Mouse (Mus musculus): Measurements from ENCODE around the gene Bub1.

Gene Bub1

DNA sequence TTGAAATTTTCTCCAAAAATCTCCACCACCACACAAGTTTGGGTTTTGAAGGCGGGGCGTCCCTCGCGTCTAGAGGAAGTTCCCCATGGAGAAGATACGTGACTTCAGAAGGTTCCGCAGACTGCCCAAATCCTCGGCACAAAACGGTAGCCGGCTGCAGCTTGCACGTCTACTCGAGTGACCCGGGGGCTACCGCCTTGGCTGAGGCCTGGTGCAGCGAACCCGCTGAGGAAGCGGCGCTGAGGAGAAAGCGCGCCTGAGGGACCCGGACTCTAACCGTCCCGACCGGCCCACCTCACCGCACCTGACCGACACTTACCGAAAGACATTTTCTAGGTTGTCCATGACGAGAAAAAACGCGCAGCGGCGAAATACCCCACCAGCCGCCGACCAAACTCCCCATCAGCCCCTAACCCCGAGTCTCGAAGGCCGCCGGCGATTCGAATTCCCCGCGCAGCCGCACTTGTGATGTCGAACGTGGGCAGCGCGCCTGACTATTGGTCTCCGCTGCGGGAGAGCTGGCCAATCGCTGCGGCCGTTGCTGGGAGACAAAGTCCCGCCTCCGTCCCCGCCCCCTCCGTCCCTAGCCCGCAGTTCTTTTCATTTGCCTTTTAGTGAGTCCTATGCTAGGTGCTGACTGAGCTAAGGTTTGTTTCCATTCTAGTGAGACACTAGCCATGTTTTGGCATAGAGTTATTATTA, at the start of gene Bub1:
Gene Bub1, minus strand, starts transcription at position 465 of the 702 bp plus-strand sequence.
- peak; percentile 96 for DNase-seq (ENCODE audit: low spot score)

DNA sequence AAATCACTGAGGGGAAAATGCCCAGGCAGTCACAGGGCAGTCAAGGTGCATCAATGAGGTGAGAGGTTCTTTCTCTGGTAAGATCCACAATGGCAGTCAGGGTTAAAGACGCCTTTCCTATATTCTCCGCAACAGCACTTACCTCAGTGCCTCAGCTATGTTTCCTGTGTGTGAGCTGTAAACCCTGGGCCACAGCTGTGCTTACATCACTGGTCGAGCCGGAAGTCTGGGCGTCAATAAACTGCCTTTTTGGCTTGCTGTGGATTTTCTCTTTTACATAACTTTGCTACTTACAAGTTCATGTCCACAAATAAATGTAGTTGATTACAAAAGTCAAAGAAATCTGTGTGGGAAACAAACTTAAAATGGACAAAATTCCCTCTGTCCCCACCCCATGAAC, 49.4 kb upstream of the Bub1 start:
- no peak for DNase-seq (ENCODE audit: low spot score)

DNA sequence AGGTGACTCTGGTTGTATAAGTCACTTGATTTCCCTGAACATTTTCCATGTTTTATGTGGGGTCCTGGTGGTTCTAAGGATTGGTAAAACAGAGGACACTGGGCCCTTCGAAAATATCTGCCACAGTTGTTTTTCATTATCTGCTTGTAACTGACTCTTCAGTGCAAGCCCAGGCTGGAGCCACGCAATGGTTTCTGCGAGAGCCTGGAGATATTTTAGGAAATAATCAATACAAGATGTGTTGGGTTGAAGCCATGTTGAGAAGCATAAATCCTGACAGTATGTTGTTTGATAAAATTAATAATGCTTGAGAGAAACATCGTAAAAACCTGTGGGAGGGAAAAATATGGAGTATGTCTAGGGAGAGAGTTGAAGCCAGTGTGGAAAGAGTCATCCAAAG, 32.7 kb upstream of the Bub1 start:
- DNase-seq (ENCODE audit: low spot score), result no peak

DNA sequence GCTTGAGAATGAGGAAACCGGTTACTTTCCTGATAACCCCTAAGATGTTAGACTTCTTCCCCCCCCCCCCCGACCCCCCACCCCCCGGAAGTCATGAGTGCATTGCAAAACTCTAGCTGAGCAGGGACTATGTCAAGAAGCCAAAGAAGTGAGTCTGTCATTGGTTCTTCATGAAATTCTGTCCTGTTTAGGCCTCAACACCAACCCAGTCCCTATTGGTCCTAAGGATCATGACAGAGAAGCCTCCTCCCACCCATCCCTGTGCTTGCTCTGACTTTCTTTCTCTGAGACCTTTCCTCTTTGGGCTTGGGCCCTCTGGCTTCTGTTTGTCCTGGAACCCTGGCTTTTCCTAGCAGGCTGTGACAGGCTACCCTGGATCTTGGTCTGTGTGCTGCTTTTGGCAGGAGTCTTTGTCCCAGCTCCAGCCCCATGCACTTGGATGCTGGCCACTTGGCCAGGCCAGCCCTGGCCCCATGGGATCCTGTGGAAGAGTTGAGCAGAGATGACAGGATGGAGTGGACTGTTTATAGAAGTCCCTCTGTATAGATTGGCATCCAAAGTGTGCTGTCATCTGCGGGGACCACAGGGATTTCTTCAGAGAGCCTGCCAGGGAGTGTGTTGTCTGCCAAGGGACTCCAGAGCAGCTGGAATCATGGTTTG, 22.8 kb upstream of the Bub1 start:
- DNase-seq (ENCODE audit: low spot score), result peak; percentile 56

DNA sequence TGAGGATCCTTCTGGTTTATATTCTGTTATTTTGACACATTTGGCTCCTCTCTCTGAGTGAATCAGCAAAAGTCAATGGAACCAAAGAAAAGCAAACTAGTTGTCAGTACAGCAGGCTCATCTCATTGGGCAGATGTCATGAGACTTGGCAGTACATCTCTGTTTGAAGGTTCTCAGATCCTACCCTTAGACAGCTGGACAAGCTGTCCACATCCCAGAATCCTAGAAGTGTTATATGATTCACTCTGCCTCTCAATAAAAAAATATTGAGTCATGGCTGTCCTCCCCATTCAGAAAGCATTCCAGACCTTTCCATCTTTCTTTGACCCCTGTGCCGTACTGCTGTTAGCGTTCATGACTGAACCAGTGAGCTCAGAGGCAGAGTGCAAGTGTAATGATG, 18.7 kb upstream of the Bub1 start:
- no peak for DNase-seq (ENCODE audit: low spot score)

DNA sequence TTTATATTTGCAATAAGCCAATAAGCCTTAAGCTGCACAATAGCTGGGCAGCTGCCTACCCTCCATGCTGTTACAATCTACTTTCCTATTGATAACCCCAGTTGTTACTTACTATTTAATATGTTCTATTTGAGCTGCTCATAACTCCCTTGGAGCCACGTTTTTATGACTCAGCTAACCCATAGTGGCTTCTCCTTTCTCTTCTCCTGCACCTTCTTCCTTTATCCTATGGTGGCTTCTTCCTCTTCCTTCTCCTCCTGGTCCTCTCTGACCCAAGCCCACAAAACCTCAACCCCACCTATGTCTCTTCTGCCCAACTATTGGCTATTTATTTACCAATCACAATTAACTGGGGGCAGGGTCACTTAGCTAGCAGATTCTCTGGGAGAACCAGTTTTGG, 14.9 kb upstream of the Bub1 start:
- DNase-seq (ENCODE audit: low spot score), result no peak

DNA sequence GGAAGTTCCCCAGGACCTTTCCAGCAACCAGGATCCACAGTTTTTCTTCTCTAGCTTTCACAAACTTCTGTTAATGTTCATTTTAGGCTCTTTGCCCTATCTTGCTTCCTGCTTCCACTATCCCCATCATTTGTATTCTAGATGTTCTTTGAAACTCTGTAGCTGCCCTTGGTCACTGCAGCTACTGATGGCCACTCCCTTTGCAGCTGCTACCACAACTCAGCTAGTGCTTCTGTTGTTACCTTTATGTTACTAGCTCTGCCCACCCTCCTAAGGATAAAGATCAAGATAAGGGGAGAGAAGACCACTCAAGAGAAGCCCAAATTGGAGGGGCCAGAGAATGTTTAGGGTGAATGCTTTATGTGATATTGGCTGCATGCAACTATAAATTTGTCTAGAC, 14.3 kb upstream of the Bub1 start:
- no peak for DNase-seq (ENCODE audit: low spot score)

DNA sequence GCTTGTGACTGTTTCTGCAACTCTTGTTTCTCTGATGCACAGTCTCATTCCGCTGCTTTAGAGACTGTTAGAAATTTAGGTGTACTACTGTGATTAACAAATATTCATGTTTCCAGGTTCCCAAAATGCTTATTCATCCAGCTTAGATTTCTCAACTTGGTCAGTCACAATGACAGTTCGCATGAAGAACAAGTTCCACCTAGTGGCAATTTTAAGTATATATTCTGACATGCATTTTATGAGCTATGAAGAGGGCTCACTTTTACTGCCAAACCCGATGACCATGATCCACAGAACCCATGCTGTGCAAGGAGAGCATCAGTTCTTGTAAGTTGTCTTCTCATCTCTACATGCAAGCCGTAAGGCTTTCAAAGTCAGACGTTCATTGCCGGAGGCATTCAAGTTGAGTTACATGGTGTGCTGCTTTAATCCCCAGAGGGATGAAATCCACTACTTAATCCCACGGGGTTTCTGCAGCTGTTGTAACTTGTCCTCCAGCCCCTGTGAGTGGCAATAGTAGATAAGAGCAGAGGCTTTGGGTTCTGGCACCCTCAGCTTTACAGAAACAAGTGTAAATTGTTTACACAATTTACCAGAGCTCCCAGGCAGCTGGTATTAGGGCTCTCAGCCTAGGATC, 13.8 kb upstream of the Bub1 start:
- no peak for DNase-seq (ENCODE audit: low spot score)

DNA sequence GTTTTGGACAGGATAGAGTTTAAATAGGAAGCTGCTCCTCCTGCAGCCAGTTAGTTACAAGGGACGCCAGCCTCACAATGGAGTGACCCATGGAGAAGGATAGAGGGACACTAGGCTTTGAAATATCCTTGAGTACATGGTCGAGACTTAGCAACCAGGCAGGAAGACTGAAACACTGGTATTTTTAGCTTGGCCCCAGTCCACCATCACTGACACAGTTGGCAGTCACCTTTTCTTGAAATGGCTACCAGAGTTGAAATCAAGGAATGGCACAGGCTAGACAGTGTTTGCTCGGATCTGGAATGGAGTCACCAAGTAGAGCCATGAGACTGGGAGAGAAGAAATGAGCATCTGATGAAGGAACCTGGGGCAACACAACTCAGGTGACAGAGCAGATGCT, 10.8 kb upstream of the Bub1 start:
- DNase-seq (ENCODE audit: low spot score), result no peak

DNA sequence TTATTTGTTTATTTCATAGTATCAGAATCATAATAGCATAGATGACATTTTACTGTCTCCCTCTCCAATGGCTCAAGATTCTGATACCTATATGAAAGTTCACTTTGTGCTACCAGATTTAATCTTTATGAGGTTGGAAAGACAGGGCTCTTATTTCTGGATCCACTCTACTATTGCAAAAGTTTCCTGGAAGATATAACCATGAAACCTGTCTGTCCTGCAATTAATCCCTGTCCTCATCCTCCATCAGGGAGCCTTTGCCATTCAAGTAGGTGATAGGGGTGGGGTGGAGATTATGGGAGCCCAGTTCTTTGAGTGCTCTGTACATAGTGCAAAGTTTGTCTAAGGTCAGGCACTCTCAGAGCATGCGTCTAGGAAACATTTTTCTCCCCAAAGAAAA, 9.7 kb upstream of the Bub1 start:
- no peak for DNase-seq (ENCODE audit: low spot score)

DNA sequence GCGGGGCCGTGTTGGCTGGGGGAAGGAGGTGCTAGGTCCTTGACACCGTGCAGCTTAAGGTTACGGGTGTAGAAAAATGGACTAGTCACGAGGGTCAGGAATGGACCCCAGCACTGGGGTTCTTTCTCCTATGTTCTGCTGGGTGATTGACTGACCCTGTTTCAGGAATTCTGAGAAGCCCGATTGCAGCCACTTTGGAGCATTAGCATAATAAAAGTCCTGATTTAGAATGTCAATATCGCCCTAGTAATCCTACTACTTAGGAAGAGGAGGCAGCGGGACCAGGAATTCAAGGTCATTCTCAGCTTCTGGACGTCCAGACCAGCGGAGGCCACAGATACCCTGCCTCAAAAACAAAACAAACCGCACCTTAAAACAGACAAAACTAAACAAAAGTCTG, 7.8 kb upstream of the Bub1 start:
- DNase-seq (ENCODE audit: low spot score), result no peak

DNA sequence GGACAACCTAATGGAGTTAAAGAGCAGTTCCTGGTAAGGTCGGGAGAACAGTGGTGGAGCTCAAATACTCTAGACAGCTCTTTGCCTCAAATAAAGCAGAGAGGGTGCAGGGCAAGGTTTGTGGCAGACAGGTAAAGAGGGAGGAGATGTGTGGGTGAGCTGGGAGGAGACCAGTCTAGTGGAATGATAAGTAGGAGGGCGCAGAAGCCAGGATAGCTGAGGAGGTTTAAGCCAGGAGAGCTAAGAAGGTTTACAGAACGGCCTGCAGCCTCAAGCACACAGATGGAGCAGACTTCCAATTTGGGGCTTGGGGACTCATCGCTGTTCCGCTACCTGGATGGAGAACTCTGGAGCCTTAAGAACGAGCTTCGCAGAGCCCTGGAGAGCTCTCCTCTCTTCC, 6.9 kb upstream of the Bub1 start, which contains the start of gene Acoxl:
Gene Acoxl, plus strand, starts transcription at position 301 of the 400 bp plus-strand sequence.
- no peak for DNase-seq (ENCODE audit: low spot score)

DNA sequence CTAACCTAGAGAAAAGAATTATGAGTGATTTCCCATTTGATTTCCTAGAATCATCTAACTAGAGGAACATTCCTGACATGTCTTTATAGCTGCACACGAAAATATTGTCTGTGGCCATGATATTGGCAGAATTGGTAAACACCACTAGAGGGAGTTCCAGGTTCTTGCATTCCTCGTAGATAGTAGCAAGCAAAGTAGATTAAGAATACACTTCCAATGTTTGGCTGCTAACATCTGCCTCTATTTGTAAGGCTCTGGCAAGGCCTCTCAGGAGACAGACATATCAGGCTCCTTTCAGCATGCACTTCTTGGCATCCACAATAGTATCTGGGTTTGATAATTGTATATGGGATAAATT, 1.1 kb upstream of the Bub1 start:
- no peak for DNase-seq (ENCODE audit: low spot score)

DNA sequence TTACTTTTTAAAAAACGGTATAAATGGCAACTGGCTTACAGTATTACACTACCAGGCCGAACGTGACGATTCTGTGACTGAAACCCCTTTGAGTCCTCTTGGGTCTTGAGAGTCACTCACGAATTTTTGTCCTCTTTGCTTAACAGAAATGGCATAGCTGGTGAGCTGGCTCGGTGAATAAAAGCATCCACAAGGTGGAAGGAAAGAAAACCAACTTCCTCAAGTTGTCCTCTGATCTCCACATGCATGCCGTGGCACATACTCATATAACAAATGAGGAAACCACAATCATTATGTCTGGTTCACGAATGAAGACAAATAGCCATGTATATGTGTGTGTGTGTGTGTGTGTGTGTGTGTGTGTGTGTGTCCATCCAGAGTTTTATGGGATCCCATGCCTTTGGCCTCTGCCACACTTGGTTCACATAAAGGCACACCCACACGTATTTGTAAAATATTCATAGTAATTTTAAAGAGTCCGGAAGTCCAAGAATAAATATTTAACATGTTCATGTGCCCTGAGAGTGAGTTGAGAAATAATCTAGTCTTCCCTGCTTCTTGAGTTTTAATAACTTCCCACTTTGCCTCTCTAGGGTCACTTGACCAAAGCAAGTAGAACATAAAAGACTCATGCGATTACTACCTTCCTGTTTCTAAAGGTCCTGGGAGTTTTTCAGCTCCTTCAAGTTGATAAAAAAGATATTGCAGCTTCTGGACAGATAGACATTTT, 603 bp upstream of the Bub1 start:
- no peak for DNase-seq (ENCODE audit: low spot score)

DNA sequence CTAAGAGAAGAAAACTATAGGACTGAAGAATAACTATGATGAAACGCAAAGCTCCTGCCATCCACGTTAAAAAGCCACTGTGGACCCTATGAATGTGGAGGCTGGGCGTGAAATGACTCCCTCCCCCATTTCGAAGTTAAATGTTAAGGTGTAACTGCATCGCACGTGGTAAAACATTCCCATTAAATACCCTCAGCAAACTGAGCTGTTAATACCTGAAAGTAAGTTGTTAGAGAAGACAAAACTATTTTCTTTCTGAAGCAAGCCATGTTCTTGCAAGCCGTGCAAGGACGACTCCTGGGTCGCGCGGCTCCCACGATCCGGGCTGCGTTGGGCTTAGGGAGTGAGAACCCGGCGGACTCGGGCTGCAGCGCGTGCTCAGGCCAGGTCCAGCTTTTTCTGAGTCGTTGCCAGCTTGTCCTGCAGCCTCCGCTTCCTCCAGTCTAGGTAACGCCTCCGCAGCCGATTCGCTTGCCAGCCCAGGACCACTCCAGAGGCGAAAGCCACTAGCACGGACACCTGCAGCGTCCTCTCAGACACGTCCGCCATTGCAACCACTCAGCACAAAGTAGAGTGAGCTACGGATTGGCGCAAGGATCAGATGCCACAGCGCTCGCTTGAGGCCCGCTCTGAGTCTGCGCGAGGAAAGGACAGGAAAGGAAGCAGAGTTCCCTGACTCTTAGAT, 39.6 kb downstream of the Bub1 start, which contains the start of gene Mtln:
Gene Mtln, minus strand, starts transcription at position 570 of the 685 bp plus-strand sequence.
- peak; percentile 88 for DNase-seq (ENCODE audit: low spot score)

DNA sequence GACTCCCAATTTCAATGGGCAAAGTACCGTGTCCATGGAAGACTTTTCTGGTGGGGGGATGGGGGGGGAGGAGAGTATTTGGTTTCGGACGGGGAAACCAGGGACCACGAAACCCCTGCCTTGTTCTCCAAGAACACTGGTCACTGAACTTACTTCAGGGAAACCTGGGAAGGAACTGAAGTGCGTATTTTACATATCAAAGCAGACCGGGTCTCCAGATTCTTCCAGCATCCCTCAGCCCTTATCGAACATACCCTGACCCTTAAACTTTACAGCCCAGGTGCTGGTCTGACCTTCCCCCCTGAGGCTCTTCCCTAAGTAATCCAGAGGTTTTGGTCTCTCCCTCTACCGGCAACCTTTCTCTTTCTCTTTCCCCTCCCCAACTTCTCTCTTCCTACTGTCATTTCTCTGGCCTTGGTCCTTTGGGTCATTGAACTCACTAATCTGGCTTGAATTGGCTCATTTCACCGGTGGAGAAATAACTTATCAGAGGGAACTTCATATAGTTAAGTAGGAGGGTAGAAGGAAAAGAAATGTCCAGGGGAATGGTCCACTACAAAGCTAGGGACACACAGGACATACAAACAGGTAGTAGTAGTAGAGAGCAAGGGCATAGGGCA, 41.9 kb downstream of the Bub1 start:
- DNase-seq (ENCODE audit: low spot score), result no peak

DNA sequence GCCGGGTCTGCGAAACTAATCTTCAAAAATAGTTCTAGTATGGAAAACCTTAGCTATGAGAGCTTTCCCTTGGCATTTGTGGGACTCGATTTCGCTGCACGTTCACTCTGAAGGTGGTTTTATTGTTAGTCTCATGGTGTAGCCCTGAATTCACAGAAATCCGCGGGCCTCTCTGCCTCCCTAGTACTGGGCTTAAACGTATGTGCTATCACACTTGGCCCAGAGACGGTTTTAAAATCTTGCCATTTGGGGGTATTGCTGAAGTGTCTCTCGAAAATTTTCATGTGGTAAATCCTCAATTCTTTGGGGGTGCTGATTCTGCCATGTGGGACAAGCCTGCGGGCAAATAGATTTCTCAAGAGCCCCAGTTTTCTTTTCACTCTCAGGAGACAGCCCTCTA, 42.5 kb downstream of the Bub1 start:
- no peak for DNase-seq (ENCODE audit: low spot score)

DNA sequence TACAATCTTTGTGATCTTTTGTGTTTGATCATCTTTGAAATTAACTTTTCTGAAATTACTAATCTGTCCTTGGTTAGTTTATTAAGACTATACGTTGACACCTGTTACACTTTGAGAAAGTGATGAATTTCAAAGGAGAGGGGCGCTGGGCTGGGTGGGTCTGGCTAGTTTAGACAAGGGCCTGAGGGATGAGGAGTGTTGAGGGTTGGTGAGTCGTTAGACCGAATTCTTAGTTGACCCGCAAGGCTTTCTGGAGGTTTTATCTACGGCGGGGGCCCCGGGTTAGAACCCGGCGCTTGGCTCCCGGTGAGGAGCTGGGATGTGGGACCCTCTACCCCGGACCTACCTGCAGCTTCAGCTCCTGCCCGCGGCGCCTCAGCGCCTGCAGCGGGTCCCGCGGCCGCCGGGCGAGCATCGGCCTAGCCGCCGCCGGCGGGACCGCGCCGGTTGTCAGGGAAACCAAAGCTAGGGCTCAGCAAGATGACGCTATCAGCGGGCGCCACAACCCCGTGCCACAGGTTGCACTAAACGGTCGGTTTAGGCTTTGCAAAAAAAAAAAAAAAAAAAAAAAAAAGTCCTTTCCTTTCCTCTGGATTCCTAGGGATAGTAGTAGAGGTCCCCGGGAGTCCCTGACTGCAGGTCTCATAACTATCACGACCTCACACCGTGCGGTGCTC, 43.1 kb downstream of the Bub1 start, which contains the start of gene Nphp1:
Gene Nphp1, minus strand, starts transcription at position 458 of the 677 bp plus-strand sequence.
- peak; percentile 83 for DNase-seq (ENCODE audit: low spot score)

DNA sequence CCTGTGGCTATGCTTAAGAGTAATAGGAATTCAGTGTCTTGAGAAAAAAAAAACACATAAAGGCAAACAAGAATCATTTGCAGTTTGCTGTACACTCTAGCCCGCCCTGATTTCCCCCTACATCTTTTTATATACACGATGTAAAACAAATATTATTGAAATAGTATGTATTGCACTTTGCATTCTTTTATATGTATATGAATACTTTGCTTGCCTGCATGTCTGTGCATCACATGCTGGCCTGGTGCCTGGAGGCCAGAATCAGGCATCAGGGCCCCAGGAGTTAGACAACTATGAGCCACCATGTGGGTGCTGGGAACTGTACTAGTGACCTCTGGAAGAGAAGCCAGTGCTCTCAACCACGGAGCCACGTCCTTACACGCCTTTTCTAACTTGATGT, 44.4 kb downstream of the Bub1 start:
- DNase-seq (ENCODE audit: low spot score), result no peak

DNA sequence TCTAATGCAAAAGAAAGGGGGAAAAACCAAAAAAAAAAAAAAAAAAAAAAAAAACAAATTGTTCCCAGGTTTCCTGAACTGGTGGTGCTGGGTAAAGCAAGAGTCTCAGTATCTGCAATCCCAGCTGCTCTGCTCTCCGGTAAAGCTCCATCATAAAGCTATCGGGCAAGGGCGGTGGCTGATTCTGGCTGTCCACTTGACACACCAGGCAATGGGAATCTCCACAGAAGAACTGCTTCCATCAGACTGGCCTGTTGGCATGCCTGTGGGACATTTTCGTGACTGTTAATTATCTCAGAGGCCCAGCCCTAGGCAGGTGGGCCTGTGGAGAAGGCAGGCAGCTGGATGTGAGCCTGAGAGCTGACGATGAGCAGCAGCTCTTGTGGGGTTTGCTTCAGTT, 53.2 kb downstream of the Bub1 start:
- no peak for DNase-seq (ENCODE audit: low spot score)

DNA sequence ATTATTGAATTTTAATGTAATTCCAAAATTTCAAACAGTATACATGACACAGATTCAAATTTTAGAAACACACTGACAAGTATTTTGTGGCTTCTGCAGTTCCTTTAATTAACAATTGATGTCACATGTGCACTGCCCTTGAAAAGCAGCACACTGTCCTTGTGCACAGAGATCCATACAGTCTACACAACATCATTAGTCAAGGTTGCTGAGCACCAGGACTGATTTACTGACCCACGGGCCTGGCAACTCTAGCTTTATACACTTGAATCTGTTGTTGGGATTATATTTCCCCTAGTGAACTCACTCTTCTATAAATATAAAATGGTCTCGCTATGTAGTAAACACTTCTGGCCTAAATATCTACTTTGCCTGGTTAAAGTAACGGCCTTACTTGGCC, 56.7 kb downstream of the Bub1 start:
- no peak for DNase-seq (ENCODE audit: low spot score)

All from urinary bladder, postnatal 14 days (tissue).